Mouse (Mus musculus): ENCODE measurements around the gene Ppp2r2d. TPM values are rescaled to one million over a fixed set of nuclear protein-coding genes. Genes with fewer than 3 reads are reported as not detected.

The Ppp2r2d gene
- total RNA-seq, 1 experiment, result 96.6 TPM

DNA sequence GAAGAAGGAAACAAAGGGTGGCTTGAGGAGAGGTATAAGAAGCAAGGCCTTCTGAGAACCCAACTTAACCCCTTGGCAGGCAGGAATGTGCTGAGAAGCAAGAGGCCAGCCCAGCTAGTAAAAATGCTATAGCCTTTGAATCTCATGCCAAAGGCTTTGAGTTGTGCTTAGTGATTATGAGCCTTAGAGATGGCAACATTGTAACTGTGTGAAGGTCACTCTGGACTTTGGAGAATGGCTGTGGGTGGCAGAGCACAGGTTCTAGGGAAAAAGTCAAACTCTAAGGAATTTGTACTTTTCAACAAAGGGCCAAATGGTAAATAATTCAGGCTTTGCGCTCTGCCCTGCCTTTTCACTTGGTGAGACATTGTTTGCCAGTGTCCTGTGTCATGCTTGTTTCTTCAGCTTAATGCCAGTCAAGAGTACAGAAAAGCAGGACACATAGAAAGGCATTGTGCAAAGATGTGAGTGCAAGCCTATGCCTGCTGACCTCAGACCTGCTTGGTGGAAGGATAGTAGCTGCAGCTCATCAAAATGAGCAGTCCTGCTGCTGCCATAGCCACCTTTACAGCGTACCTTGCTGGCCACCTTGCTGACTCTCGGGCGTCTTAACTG lies 7.6 kb downstream of the Ppp2r2d start:
- Histone ChIP-seq H3K27ac (ENCODE audit: insufficient read depth, low read depth, low read length, poor library complexity, severe bottlenecking) (peak overlapping the region; percentile 85), H3K36me3 (ENCODE audit: control insufficient read depth, insufficient read depth, low read length, poor library complexity, severe bottlenecking) (peaks cover 25% of the 10 kb centered on the region)
- TF ChIP-seq CHD2 (IDR thresholded peaks at IDR 0.05; ENCODE audit: low read depth, low read length) (no peak), ZNF384 (IDR thresholded peaks at IDR 0.05; ENCODE audit: low read depth, low read length) (no peak), HCFC1 (IDR thresholded peaks at IDR 0.05; ENCODE audit: borderline replicate concordance, insufficient read depth, low read length) (no peak), ZC3H11A (IDR thresholded peaks at IDR 0.05; ENCODE audit: borderline replicate concordance, low read depth, low read length) (no peak), MAFK (IDR thresholded peaks at IDR 0.05; ENCODE audit: insufficient read depth, low read depth, low read length) (no peak)

GRCm38 (mm10) chr7:138854201-138854600 lies 8.3 kb downstream of the Ppp2r2d start:
- Histone ChIP-seq H3K9me3 (ENCODE audit: control insufficient read depth, insufficient read depth, low read depth, low read length) (no peaks in the 10 kb centered on the region), H3K27ac (ENCODE audit: insufficient read depth, low read depth, low read length, poor library complexity, severe bottlenecking) (peak overlapping the region; percentile 96; the same call in 1 of the 2 replicates), H3K9ac (ENCODE audit: insufficient read depth, low read depth, low read length, poor library complexity, severe bottlenecking) (no peak overlapping the region), H3K36me3 (ENCODE audit: control insufficient read depth, insufficient read depth, low read length, poor library complexity, severe bottlenecking) (peaks cover 28% of the 10 kb centered on the region), H3K4me3 (ENCODE audit: insufficient read depth in 1 of 2, low read depth in 1 of 2, low read length in 2 of 2, poor library complexity in 1 of 2, severe bottlenecking in 1 of 2) (no peak overlapping the region), H3K4me1 (ENCODE audit: control insufficient read depth in 2 of 2, insufficient read depth in 2 of 2, low read length in 2 of 2, poor library complexity in 1 of 2) (peaks cover 25 to 34% of the 10 kb centered on the region in 2 experiments)
- in situ Hi-C loops (cut with MboI; ENCODE audit: low sequenced_read_pairs in 2 of 2, unreplicated experiment in 2 of 2), result no loop called here
- no peak for DNase-seq (ENCODE audit: low read depth, low spot score)
- TF ChIP-seq HCFC1 (IDR thresholded peaks at IDR 0.05; ENCODE audit: borderline replicate concordance, insufficient read depth, low read length) (no peak), MAFK (IDR thresholded peaks at IDR 0.05; ENCODE audit: insufficient read depth, low read depth, low read length) (no peak), ZC3H11A (IDR thresholded peaks at IDR 0.05; ENCODE audit: borderline replicate concordance, low read depth, low read length) (no peak)

More for the DNA sequence above, 7.6 kb downstream of the Ppp2r2d start:
- H3K9ac ChIP-seq (ENCODE audit: insufficient read depth, low read depth, low read length, poor library complexity, severe bottlenecking), result peak overlapping the region; percentile 18; the same call in 1 of the 2 replicates
- in situ Hi-C loops (cut with MboI; ENCODE audit: low sequenced_read_pairs in 2 of 2, unreplicated experiment in 2 of 2), result no loop called here
- peak overlapping the region in 1 of 2 experiments; percentile 20; a peak in 2 of 4 replicates for H3K4me3 ChIP-seq (ENCODE audit: insufficient read depth in 1 of 2, low read depth in 1 of 2, low read length in 2 of 2, poor library complexity in 1 of 2, severe bottlenecking in 1 of 2)
- no peak for DNase-seq (ENCODE audit: low read depth, low spot score)
- no peaks in the 10 kb centered on the region for H3K9me3 ChIP-seq (ENCODE audit: control insufficient read depth, insufficient read depth, low read depth, low read length)
- peaks cover 25 to 30% of the 10 kb centered on the region in 2 experiments for H3K4me1 ChIP-seq (ENCODE audit: control insufficient read depth in 2 of 2, insufficient read depth in 2 of 2, low read length in 2 of 2, poor library complexity in 1 of 2)

DNA sequence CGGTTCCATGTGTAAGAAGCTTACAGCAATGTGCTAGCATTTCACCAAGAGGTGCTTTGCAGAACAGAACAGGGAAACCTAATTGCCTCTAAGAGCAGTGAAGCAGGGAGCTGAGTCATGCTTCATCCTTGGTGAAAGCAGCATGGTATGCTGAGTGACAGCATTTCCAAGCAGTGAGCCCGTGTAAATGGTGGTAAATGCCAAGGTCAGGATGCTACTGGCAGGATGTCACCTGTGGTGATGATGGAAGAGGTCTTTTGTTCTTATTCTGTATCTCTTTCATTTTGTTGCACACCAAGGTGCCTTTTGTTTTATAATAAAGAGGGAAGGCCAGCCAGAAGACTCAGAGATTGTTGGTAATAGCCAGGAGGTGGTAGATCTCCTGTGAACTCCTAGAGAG lies 10.8 kb downstream of the Ppp2r2d start:
- Histone ChIP-seq H3K4me1 (ENCODE audit: control insufficient read depth in 2 of 2, insufficient read depth in 2 of 2, low read length in 2 of 2, poor library complexity in 1 of 2) (peaks cover 23 to 34% of the 10 kb centered on the region in 2 experiments), H3K36me3 (ENCODE audit: control insufficient read depth, insufficient read depth, low read length, poor library complexity, severe bottlenecking) (peaks cover 28% of the 10 kb centered on the region), H3K27ac (ENCODE audit: insufficient read depth, low read depth, low read length, poor library complexity, severe bottlenecking) (peak overlapping the region; percentile 96), H3K9ac (ENCODE audit: insufficient read depth, low read depth, low read length, poor library complexity, severe bottlenecking) (no peak overlapping the region), H3K9me3 (ENCODE audit: control insufficient read depth, insufficient read depth, low read depth, low read length) (no peaks in the 10 kb centered on the region), H3K4me3 (ENCODE audit: insufficient read depth in 1 of 2, low read depth in 1 of 2, low read length in 2 of 2, poor library complexity in 1 of 2, severe bottlenecking in 1 of 2) (no peak overlapping the region)
- TF ChIP-seq MAFK (IDR thresholded peaks at IDR 0.05; ENCODE audit: insufficient read depth, low read depth, low read length) (peak; percentile 94), CHD2 (IDR thresholded peaks at IDR 0.05; ENCODE audit: low read depth, low read length) (peak; percentile 37; the same call in 1 of the 2 replicates), ZC3H11A (IDR thresholded peaks at IDR 0.05; ENCODE audit: borderline replicate concordance, low read depth, low read length) (no peak), HCFC1 (IDR thresholded peaks at IDR 0.05; ENCODE audit: borderline replicate concordance, insufficient read depth, low read length) (no peak)
- in situ Hi-C loops (cut with MboI; ENCODE audit: low sequenced_read_pairs in 2 of 2, unreplicated experiment in 2 of 2), result no loop called here
- peak; percentile 40 for DNase-seq (ENCODE audit: low read depth, low spot score)

DNA sequence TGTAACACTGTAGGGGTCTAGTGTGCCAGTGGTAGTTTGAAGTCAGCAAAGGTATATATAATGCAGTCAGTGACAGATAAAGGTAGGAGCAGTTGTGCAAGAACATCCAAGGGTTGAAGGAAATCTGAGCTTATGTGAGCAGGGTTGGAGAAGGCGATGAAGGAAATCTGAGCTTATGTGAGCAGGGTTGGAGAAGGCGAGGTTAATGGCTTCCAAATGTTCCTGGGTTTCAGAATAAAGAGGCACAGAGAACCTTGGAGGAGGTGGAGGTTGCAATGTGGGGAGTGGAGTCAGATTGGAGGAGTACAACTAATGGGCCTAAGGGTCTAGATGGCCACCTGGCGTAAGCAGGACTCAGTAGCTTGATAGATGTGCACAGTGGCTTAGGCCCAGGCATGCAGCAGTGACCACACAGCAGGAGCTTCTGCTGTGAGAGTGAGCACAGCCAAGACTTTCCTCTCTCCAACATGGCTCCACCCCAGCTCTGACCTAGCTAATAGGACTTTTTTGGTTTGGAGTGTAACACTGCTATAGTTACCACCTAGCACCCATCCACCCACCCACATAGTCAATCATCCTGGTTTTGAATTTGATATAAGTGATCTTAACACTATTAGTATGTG lies 18.2 kb downstream of the Ppp2r2d start:
- Histone ChIP-seq H3K27ac (ENCODE audit: insufficient read depth, low read depth, low read length, poor library complexity, severe bottlenecking) (peak overlapping the region; percentile 6; the same call in 1 of the 2 replicates), H3K4me3 (ENCODE audit: insufficient read depth in 1 of 2, low read depth in 1 of 2, low read length in 2 of 2, poor library complexity in 1 of 2, severe bottlenecking in 1 of 2) (no peak overlapping the region), H3K36me3 (ENCODE audit: control insufficient read depth, insufficient read depth, low read length, poor library complexity, severe bottlenecking) (peaks cover 28% of the 10 kb centered on the region), H3K9me3 (ENCODE audit: control insufficient read depth, insufficient read depth, low read depth, low read length) (no peaks in the 10 kb centered on the region), H3K9ac (ENCODE audit: insufficient read depth, low read depth, low read length, poor library complexity, severe bottlenecking) (no peak overlapping the region), H3K4me1 (ENCODE audit: control insufficient read depth in 2 of 2, insufficient read depth in 2 of 2, low read length in 2 of 2, poor library complexity in 1 of 2) (peaks cover 10 to 13% of the 10 kb centered on the region in 2 experiments; a peak in 3 of 4 replicates)
- no peak for TF ChIP-seq ZNF384 (IDR thresholded peaks at IDR 0.05; ENCODE audit: low read depth, low read length)
- TF ChIP-seq ZC3H11A (IDR thresholded peaks at IDR 0.05; ENCODE audit: borderline replicate concordance, low read depth, low read length), result no peak
- no peak for TF ChIP-seq HCFC1 (IDR thresholded peaks at IDR 0.05; ENCODE audit: borderline replicate concordance, insufficient read depth, low read length)
- no peak for TF ChIP-seq CHD2 (IDR thresholded peaks at IDR 0.05; ENCODE audit: low read depth, low read length)
- no peak for TF ChIP-seq MAFK (IDR thresholded peaks at IDR 0.05; ENCODE audit: insufficient read depth, low read depth, low read length)
- DNase-seq (ENCODE audit: low read depth, low spot score), result no peak
- in situ Hi-C loops (cut with MboI; ENCODE audit: low sequenced_read_pairs in 2 of 2, unreplicated experiment in 2 of 2), result no loop called here

All from ES-E14 (cell line).